In the genomic region with DNA sequence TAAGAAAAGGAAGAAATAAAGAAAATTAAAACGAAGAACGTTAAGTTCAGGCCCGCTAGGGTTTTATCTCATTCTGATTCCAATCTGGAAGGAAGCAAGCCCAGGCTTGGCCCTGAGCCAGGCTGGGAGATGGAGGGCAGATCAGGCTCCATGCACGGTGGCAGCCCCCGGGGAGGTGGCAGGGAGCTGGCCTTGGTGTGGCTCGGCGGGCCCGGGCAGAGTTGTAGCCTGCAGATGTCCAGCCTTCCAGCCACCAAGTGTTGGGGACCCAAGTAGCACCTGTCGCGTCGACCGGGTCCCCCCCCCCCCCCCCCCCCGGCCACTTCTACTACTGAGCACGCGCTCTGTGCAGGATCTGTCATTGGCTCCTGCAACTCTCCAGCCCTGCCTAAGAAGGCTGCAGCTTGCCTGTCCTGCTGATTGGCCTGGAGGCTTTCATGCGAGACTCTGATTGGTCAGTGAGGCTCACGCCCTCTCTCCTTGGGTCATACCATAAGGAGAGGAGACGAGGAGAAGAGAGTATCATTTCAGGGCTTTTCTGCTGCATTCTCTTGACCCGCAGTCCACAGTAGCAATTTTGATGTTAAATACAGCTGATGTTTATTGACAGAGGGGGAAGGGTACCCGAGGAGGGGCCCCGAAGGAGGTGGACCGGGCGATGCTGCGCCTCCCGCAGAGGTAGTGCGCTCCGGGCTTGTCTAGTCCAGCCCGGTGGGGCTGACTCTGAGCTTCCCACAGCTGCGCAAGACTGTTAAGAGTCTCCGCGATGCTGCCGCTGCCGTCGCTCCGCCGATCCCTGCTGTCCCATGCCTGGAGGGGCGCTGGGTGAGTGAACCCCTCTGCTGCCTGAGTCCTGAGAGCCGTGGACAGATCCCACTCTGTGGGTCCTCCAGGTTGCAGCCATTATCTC, we compare ENCODE assay signal across 8 mouse cellular contexts. TPM values are rescaled to one million over a fixed set of nuclear protein-coding genes. Genes with fewer than 3 reads are reported as not detected.
DNase-seq lines count a peak whose midpoint lies in the region; ATAC-seq and TF ChIP-seq lines count a peak whose summit lies in the region.

A gene (plus strand): TSS at position 494 of the 910 bp plus-strand sequence.

- WGBS in forebrain, embryonic 15.5 days, result 1% methylated on average over 38 of the region's 38 CpGs
- WGBS in lung, adult 2 months, result under 1% methylated on average over 37 of the region's 38 CpGs

- DNase-seq in ES-E14 (ENCODE audit: low read depth, low spot score), result peak; percentile 88
- DNase-seq in cerebellum, adult 11-12 months, result peak; percentile 95
- DNase-seq in heart, postnatal 25 days (ENCODE audit: low spot score), result peak; percentile 90
- DNase-seq in layer of hippocampus, adult 18-20 months (ENCODE audit: low spot score in 2 of 2), result peak; percentile 92 to 96
- peak; percentile 85 for DNase-seq in lung, adult 2 months
- DNase-seq in thymus, adult 18-20 months, result peak; percentile 80 to 91

- H3K4me1 ChIP-seq in ES-E14 (ENCODE audit: control insufficient read depth in 2 of 2, insufficient read depth in 2 of 2, low read length in 2 of 2, poor library complexity in 1 of 2), result peaks cover 0 to 26% of the 10 kb centered on the region in 2 experiments; a peak in 2 of 4 replicates
- H3K4me1 ChIP-seq in forebrain, embryonic 15.5 days, result peaks cover 27% of the 10 kb centered on the region
- H3K4me1 ChIP-seq in lung, adult 2 months (ENCODE audit: control insufficient read depth, insufficient read depth, low read length), result peaks cover 4% of the 10 kb centered on the region; the same call in 1 of the 2 replicates

- H3K4me2 ChIP-seq in forebrain, embryonic 15.5 days (replicated peaks), result peak within 1 kb of the TSS; percentile 91

- TF ChIP-seq POLR2A in lung, adult 2 months (IDR thresholded peaks at IDR 0.05; ENCODE audit: borderline replicate concordance, extremely low read depth, low read depth, low read length), result peak; percentile 97

- TF ChIP-seq CTCF in lung, adult 2 months (IDR thresholded peaks at IDR 0.05; ENCODE audit: insufficient read depth, low read length), result no peak

- peaks cover 3% of the 10 kb centered on the region; the same call in 1 of the 2 replicates for H3K36me3 ChIP-seq in ES-E14 (ENCODE audit: control insufficient read depth, insufficient read depth, low read length, poor library complexity, severe bottlenecking)
- no peaks in the 10 kb centered on the region for H3K36me3 ChIP-seq in forebrain, embryonic 15.5 days

- peak within 1 kb of the TSS; percentile 94 for H3K9ac ChIP-seq in ES-E14 (ENCODE audit: insufficient read depth, low read depth, low read length, poor library complexity, severe bottlenecking)
- peak within 1 kb of the TSS; percentile 81 for H3K9ac ChIP-seq in forebrain, embryonic 15.5 days (replicated peaks)

- no peaks in the 10 kb centered on the region for H3K27me3 ChIP-seq in forebrain, embryonic 15.5 days

- H3K27ac ChIP-seq in ES-E14 (ENCODE audit: insufficient read depth, low read depth, low read length, poor library complexity, severe bottlenecking), result peak within 1 kb of the TSS; percentile 71
- peak within 1 kb of the TSS; percentile 94 for H3K27ac ChIP-seq in forebrain, embryonic 15.5 days (replicated peaks)

- H3K9me3 ChIP-seq in ES-E14 (ENCODE audit: control insufficient read depth, insufficient read depth, low read depth, low read length), result no peaks in the 10 kb centered on the region
- H3K9me3 ChIP-seq in forebrain, embryonic 15.5 days, result no peaks in the 10 kb centered on the region

- intact Hi-C loops in heart, postnatal 25 days (cut with DNase I), result no loop called here

- peak within 1 kb of the TSS; percentile 78 to 84 for H3K4me3 ChIP-seq in ES-E14 (ENCODE audit: insufficient read depth in 1 of 2, low read depth in 1 of 2, low read length in 2 of 2, poor library complexity in 1 of 2, severe bottlenecking in 1 of 2)
- peak within 1 kb of the TSS; percentile 83 for H3K4me3 ChIP-seq in forebrain, embryonic 15.5 days
- H3K4me3 ChIP-seq in lung, adult 2 months (replicated peaks; ENCODE audit: extremely low read depth, low read depth, low read length), result peak within 1 kb of the TSS; percentile 89

- in situ Hi-C loops in ES-E14 (cut with MboI; ENCODE audit: low sequenced_read_pairs in 2 of 2, unreplicated experiment in 2 of 2), result loop anchor here in 1 of 2 experiments (10.0 kb wide), 1 partner anchor 148 kb away; no protein-coding TSS in a partner anchor

- ATAC-seq in forebrain, embryonic 15.5 days (replicated peaks), result peak; percentile 100
- peak; percentile 98 for ATAC-seq in neutrophil, adult 5-6 weeks (ENCODE audit: extremely low read depth, insufficient number of reproducible peaks, low FRiP score, poor library complexity, severe bottlenecking)

TF ChIP-seq in ES-E14, 5 proteins besides CTCF, POLR2A, EP300 and RAD21:
- TF ChIP-seq CHD2 (IDR thresholded peaks at IDR 0.05; ENCODE audit: low read depth, low read length) (peak; percentile 74; the same call in 1 of the 2 replicates), ZC3H11A (IDR thresholded peaks at IDR 0.05; ENCODE audit: borderline replicate concordance, low read depth, low read length) (no peak)

RNA-seq across cellular contexts. Expression of the gene that starts here (rescaled TPM):
- 63.5 and 84.0 TPM in 2 replicates for total RNA-seq in ES-E14 (2012; rRNA removed)
- polyA plus RNA-seq in forebrain, embryonic 15.5 days (2015; fragmentation: Nextera tagmentation; extraction: Ambion mirVana), result 27.7 and 29.5 TPM in 2 replicates
- 10 to 100 TPM; 64.1 to 68.5 TPM for total RNA-seq in heart, postnatal 25 days (2021)
- total RNA-seq in layer of hippocampus, adult 18-20 months (2021), result 10 to 100 TPM; 19.6 to 21.4 TPM
- polyA plus RNA-seq in lung, adult 2 months (2012; rRNA removed), result 42.9 and 44.5 TPM in 2 replicates
- 11.3 and 12.6 TPM in 2 replicates for total RNA-seq in neutrophil, adult 5-6 weeks (2017)

Comparison
In these comparisons a context has a peak if more than half of its experiments do, and no peak if none do; other contexts are left out.
1. Peak in every context shown above with its lines: DNase-seq, ATAC-seq, H3K4me3 ChIP-seq and H3K27ac ChIP-seq.